Mouse (Mus musculus) kidney, adult 9 months (tissue): Measurements from ENCODE around the gene Fubp1.

Experiments used
- DNase-seq: peaks from one replicate; pipeline ENCODE4 v3.0.0; 2022

The Fubp1 gene

DNA sequence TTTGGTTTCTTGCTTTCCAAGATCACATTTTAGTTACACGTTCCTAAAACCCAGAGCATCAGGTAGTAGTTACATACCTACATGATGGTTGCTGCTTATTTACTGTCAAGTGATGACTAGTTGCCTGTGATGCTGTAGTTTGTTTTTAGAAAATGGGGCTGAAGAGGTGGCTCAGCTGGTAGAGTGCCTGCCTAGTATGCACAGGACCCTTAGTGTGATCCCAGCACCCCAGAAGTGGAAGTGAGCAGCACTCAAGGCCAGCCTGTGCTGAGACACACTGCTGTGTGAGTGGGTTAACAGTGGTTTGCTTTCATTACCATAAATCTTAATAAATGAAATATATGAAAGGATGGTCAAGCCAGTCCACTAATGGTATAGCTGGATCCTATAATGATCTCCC lies 29.4 kb downstream of the Fubp1 start:
- no peak for DNase-seq

DNA sequence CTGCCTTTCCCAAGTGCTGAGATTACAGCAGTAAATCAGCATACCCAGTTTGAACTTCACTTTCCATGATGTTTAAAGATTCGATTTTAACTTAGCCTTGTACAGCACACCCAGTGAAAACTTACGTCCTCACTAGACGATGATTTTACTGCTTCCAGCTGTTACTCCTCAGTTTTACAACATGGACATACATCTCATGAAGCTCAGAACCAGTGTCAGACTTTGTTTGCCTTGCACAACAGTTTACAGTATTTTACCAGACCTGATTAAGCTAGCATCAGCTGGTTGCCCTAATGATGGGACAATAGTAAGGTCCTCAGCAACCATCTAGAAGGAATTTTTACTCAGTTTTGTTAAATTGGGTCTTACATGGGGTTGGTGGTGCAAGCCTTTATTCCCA lies 30.9 kb downstream of the Fubp1 start:
- no peak for DNase-seq

DNA sequence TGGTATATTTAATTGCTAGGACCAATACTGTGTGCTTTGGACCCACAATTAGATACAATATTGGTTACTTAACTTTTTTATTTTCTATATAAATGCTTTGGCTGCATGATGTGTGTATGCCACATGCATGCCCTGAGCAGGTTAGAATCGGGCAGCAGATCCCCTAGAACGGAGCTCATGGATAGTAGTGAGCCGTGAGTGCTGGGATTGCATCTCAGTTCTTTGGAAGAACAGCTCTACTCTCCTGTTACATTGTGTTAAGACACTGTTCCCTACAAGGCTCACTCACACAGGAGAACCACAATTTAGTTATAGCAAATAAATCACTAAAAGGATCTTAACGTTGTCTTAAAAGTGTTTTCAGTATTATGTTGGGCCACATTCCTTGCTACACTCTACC lies 33.1 kb downstream of the Fubp1 start:
- no peak for DNase-seq

- DNase-seq: no peak
Measured at GRCm38 (mm10) chr3:152245273-152245910, 35.2 kb downstream of the Fubp1 start.

DNA sequence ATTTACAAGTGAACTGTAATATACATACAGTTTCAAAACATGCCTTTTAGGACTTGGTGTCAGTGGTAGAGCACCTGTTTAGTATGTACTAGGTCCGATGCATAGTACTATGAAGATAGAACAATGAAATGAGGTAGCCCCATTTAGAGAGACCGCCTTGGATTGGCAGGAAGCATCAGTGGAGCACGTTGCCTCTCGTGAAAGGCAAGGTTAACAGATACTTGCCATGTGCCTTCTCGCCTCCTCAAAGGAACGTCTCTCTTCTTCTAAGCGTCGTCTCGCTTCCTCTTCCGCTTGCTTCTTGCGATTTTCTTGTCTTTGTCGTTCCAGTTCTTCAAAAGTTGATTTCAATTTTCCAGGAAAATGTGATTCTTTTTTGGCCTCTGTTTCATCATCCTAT lies 37.5 kb downstream of the Fubp1 start:
- DNase-seq: no peak

DNA sequence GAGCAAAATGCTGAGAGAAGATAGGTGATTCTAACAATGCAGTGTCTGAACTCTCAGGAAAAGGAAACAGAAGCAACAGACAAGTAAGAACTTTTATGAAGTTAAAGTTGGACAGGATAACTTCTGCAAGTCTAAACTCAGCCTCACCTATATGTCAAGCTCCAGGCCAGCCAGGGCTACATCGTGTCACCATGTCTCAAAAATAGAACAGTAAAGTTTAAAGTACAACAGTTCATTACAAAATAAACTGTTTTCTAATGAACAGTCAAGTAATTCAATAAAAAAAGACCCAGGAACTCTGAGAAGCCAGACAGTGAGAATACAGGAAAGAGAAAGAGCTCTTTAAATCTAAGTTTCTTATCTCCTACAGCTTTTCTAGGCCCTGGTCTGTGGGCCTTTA lies 40.3 kb downstream of the Fubp1 start:
- no peak for DNase-seq

- no peak for DNase-seq
Measured at GRCm38 (mm10) chr3:152257528-152257927, 47.3 kb downstream of the Fubp1 start.

GRCm38 (mm10) chr3:152259409-152259808 lies 49.2 kb downstream of the Fubp1 start:
- DNase-seq: peak; percentile 87

DNA sequence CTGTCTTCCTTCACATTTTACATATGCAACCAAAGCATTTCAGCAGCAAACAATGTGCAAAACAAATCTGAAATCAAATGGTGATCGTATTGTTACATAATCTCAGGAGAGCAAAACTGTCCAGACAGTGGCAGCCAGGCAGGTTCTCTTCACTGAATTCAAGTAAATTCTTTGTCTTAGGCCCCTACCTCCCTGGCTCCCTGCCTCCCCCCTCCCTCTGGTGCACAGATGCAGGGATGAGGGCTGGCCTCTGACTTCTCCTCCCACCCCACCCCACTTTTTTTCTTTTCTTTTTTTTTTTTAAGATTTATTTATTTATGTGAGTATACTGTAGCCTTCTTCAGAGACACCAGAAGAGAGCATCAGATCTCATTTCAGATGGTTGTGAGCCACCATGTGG lies 50.1 kb downstream of the Fubp1 start:
- no peak for DNase-seq

DNA sequence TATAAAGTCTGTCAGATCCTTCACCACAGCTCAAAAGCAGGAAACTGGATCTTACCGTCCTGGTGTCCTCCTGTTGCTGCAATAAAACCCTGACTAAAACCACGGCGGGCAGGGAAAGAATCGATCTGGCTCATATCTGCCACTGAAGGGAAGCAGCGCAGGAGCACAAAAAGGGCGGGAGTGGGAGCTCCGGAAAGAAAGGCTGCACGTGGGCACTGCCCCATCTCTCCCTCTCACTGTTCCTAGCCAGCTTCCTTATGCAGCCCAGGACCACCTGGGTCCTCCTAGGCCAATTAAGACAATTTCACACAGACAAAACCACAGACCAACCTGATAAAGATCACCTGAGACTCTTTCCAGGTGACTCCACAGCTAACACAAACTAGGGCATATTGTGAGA lies 51.2 kb downstream of the Fubp1 start:
- DNase-seq: no peak

DNA sequence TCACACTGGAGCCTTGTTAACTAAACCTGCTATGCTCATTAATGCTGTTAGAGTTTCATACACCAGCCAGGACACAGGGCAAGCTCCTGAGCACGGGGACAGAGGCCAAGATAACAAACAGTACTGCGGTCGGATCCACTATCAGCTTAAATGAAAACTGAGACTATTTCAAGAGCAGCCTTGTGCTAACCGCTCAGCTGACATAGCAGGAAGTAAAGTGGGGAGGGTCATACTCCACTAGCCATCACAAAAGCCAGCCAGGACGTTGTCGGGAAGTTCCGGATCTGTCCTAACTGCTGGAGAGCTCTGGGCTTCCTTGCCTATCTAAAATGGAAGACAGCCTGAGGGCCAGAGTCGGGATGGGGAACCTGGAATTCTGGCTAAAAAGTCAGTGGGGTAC lies 51.7 kb downstream of the Fubp1 start:
- peak; percentile 33 for DNase-seq

DNA sequence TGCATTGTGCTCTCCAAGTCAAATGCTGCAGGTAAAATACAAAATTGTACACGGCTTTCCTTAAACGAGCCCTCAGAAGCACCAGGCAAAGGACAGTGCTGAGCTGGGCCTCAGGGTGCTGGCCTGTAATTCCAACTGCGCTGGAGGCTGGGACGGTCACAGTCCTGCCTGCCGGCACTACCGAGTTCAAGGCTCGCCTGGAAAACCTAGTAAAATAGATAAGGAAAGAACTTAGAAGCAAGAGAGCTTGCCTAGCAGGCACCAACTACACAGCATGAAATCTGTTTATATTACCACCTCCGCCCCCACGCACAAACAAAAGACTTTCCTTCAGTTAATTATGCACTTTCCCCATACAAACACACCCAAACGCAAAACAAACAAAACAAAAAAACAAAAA lies 54.2 kb downstream of the Fubp1 start:
- DNase-seq: no peak

DNA sequence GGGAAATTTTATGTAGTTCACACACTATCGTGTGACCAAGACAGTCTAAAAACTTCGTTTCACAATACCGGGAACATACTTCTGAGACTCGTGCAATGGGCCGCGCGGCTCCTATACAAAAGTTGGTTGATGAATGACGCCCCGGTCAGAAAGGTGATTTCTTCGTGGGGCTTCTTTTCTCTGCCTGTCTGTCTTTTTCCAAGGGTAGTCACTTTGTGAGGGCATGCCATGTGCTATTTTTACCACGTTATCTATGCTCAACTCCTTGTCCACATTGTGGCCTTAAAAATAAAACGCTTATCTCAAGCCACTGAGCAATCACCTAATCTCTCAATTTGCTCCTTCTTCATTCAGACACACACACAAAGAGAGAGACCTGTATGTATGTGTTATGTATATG lies 54.6 kb downstream of the Fubp1 start:
- DNase-seq: no peak

DNA sequence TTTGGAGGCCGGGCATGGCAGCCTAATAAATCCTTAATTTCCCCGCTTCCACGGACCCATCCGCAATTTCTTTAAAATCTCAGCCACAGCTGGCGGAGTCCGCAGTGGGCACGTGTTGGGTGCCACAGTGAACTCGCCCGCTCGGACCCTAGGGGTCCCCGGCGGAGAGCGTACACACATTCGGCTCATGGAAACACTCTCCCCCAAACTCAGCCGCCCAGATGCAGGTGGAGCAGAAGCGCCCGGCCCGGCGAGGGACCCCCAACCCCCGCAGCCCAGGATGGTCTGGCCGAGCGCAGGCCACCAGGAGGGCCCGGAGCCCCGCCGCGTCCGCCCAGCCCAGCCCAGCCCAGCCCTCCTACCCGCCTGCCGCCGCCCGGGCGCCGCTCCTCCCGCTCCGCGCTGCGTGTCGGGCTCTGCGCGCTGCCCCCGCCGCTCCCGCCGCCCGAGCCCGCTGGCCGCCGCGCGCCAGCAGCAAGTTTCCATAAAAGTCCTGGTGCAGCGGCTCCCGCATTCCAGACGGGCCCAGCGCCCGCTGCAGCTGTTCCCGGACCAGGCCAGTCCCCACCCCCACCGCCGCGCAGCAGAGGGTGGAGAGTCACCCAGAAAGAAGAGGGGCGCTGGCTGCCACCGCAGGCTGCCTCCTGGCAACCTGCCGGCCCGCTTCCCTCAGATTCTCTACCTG lies 55.3 kb downstream of the Fubp1 start:
- DNase-seq: peak; percentile 65

DNA sequence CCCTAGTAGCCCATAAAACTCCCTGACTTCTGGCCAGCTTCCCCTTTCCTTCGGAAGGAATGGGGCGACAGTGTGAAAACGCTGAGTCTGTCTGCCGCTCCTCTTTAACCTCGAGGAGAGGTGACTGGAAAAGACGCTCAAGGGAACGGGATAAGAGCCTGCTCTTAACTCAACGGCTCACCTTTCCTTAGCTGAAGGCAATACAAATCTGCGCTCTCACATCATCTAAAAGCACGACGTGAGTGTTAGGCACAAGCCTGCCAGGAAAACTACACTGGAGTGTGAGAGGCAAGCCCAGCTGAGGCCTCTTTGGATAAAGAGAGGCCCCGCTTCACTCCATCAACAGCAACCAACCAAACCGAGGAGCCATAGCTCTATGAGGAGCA lies 55.8 kb downstream of the Fubp1 start, which contains the start of gene Nexn:
Nexn (minus strand) TSS at position 315 of the 386 bp plus-strand sequence.
- no peak for DNase-seq

GRCm38 (mm10) chr3:152268099-152268498 lies 57.9 kb downstream of the Fubp1 start:
- no peak for DNase-seq

- DNase-seq: no peak
Measured at GRCm38 (mm10) chr3:152271071-152271710, 61.0 kb downstream of the Fubp1 start.

DNA sequence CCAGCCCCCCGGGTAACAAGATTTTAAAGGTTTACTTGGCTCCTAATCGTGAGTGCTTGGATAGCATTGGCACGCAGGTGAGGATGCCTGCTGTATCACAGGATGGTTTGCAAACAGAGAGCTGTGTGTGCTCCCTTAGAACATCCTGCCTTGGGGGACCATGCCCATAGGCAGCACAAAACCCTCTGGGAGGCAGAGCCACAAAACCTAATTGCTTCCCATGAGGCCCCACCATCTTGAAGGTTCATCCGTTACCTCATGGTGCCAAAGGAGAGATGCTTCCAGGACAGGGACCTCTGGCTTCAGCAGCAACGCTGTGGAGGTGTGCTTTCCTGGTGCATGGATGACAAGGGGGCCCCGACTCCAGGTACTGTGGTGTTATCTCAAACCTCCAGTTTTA lies 61.7 kb downstream of the Fubp1 start:
- no peak for DNase-seq

DNA sequence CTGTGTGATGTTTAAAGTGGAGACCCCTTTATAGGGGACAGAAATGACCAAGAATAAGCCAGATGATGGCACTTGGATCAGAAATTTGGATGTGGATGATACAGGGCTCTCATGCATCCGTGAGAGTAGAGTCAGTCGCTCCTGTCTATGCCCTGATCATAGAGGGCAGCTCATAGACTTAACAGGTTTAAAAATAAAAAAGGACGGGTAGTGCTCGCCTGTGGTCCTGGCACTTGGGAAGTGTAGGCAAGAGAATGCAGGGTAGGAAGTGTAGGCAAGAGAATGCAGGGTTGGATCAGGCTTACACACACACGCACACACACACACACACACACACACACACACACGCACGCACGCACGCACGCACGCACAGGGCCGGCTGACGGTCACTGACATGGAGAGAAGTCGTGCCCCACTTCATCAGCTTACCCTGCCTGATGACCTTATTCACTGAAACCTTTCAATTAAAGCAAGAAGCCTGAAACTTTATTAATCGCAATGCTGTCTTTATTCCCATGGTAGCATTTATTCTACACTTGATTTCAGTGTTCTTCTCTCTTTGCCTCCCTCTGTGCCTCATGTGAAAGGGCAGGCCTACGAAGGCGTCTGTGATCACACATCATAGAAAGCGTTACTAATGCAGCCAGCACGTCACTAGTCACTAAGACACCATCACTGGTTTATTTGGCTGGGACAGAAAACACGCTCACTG lies 62.9 kb downstream of the Fubp1 start:
- DNase-seq: no peak

GRCm38 (mm10) chr3:152275008-152275407 lies 64.8 kb downstream of the Fubp1 start:
- DNase-seq: no peak

GRCm38 (mm10) chr3:152276935-152277334 lies 66.7 kb downstream of the Fubp1 start:
- DNase-seq: no peak

DNA sequence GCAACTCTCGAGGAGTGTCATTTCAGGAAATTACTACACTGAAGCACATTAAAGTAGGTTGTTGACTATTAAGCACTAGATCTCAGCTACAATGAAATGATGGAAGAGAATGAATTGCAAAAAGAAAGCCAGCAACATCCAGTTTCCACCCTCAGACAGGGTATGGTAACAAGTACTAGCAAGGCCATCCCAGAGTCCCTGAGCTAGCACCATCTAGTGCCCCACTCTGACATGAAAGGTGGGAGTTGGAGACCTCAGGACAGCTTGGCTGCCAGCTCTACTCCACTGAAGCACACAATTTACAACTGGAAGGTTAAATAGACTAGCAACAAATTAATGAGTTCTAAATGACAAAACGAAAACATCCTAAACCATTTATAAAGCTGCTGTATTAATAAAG lies 67.7 kb downstream of the Fubp1 start:
- DNase-seq: no peak

DNA sequence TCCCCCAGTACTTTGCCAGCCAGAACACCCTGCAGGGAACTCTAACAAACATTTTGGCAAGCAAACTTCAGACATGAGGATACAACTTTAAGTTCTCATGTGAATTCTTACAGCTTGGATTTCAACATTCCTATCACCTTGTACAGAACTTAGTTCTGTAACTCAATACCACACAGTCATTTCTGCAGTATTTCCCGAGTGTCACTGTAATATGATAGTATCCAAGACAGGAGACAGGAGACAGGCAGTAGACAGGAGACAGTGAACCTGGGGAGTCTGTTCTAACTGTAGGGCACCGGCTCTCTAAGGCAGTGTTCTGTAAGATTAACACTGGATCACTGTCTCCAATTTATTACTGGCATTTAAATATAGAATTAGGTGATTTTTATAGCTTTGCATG lies 68.2 kb downstream of the Fubp1 start:
- no peak for DNase-seq

GRCm38 (mm10) chr3:152282126-152282525 lies 71.9 kb downstream of the Fubp1 start:
- DNase-seq: no peak
